Mouse (Mus musculus): ENCODE data around the gene Dtymk. TPM values are rescaled to one million over a fixed set of nuclear protein-coding genes. Genes with fewer than 3 reads are reported as not detected.

The Dtymk gene
- polyA plus RNA-seq, 1 experiment, result 44.0 TPM

GRCm38 (mm10) chr1:93823796-93824495, 22.2 kb upstream of the Dtymk start:
- DNase-seq (ENCODE audit: low read depth in 1 of 2, low spot score in 2 of 2), result no peak
- peaks cover 12% of the 10 kb centered on the region; the same call in 1 of the 2 replicates for H3K4me1 ChIP-seq (ENCODE audit: control insufficient read depth, insufficient read depth, insufficient read length)
- TF ChIP-seq POLR2A (IDR thresholded peaks at IDR 0.05; ENCODE audit: low read depth, low read length) (no peak), CTCF (IDR thresholded peaks at IDR 0.05; ENCODE audit: extremely low read depth, insufficient read depth, insufficient read length, insufficient replicate concordance) (no peak)
- peak overlapping the region; percentile 98; the same call in 1 of the 2 replicates for H3K27ac ChIP-seq (ENCODE audit: insufficient read depth, low read length)
- H3K36me3 ChIP-seq (ENCODE audit: control insufficient read depth, insufficient read depth, low read length), result peaks cover 5% of the 10 kb centered on the region
- H3K4me3 ChIP-seq (ENCODE audit: extremely low read depth, insufficient read depth, insufficient read length), result no peak overlapping the region
- H3K27me3 ChIP-seq (ENCODE audit: control insufficient read depth, insufficient read depth, low read length), result no peaks in the 10 kb centered on the region
- 70% methylated on average over 3 of the region's 3 CpGs for WGBS

DNA sequence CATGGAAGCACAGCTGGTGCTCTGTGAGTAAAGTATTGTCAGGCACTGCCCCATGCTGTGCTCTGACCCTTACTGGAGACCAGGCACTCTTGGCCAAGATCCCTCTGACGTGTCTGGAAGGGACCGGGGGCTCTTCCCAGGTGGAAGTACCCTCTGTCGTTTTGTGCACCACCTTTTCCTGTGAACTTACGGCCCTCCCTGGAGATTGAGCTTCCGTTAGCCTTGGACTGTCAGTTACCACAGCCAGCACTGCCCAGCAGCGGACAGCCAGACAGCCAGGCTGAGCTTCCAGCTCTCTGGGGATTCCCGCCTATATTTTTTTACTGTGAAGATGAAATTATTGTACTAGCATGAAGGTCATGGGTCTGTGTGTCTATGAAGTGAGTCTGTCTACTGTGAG, 17.0 kb upstream of the Dtymk start:
- peaks cover 41% of the 10 kb centered on the region for H3K36me3 ChIP-seq (ENCODE audit: control insufficient read depth, insufficient read depth, low read length)
- no peaks in the 10 kb centered on the region for H3K4me1 ChIP-seq (ENCODE audit: control insufficient read depth, insufficient read depth, insufficient read length)
- no peak for DNase-seq (ENCODE audit: low read depth in 1 of 2, low spot score in 2 of 2)
- no peak overlapping the region for H3K27ac ChIP-seq (ENCODE audit: insufficient read depth, low read length)
- WGBS, result 90% methylated on average over 7 of the region's 7 CpGs
- no peak for TF ChIP-seq CTCF (IDR thresholded peaks at IDR 0.05; ENCODE audit: extremely low read depth, insufficient read depth, insufficient read length, insufficient replicate concordance)
- no peaks in the 10 kb centered on the region for H3K27me3 ChIP-seq (ENCODE audit: control insufficient read depth, insufficient read depth, low read length)
- H3K4me3 ChIP-seq (ENCODE audit: extremely low read depth, insufficient read depth, insufficient read length), result no peak overlapping the region

- no peaks in the 10 kb centered on the region for H3K4me1 ChIP-seq (ENCODE audit: control insufficient read depth, insufficient read depth, insufficient read length)
- 84% methylated on average over 8 of the region's 8 CpGs for WGBS
- no peak for DNase-seq (ENCODE audit: low read depth in 1 of 2, low spot score in 2 of 2)
- no peak overlapping the region for H3K4me3 ChIP-seq (ENCODE audit: extremely low read depth, insufficient read depth, insufficient read length)
- H3K27ac ChIP-seq (ENCODE audit: insufficient read depth, low read length), result no peak overlapping the region
- peaks cover 46% of the 10 kb centered on the region for H3K36me3 ChIP-seq (ENCODE audit: control insufficient read depth, insufficient read depth, low read length)
- no peaks in the 10 kb centered on the region for H3K27me3 ChIP-seq (ENCODE audit: control insufficient read depth, insufficient read depth, low read length)
- TF ChIP-seq POLR2A (IDR thresholded peaks at IDR 0.05; ENCODE audit: low read depth, low read length), result no peak
- no peak for TF ChIP-seq CTCF (IDR thresholded peaks at IDR 0.05; ENCODE audit: extremely low read depth, insufficient read depth, insufficient read length, insufficient replicate concordance)
These were observed 16.2 kb upstream of the Dtymk start for GRCm38 (mm10) chr1:93817823-93818532.

DNA sequence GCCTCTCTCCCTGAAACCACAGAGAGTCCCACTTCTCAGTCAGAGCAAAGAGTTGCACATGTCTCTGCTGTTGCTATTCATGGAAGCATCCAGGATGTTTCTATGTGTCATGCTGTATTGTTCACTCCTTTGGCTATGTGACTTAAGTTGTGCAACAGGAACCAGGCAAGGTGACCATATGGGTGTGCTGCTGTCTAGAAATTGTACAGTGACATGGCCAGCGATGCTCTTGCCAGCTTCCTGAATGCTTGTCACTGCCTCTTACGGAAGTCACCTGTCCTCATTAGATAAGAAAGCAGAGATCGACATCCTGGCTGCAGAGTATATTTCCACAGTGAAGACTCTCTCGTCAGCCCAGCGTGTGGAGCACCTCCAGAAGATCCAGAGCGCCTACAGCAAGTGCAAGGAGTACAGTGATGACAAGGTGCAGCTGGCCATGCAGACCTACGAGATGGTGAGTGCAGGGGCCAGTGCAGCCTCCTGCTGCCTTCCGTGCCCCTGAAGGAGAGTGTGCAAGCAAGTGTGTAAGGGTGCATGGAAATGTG, 9.8 kb upstream of the Dtymk start:
- H3K27me3 ChIP-seq (ENCODE audit: control insufficient read depth, insufficient read depth, low read length), result no peaks in the 10 kb centered on the region
- 94% methylated on average over 8 of the region's 8 CpGs for WGBS
- no peak overlapping the region for H3K27ac ChIP-seq (ENCODE audit: insufficient read depth, low read length)
- DNase-seq (ENCODE audit: low read depth in 1 of 2, low spot score in 2 of 2), result no peak
- no peak overlapping the region for H3K4me3 ChIP-seq (ENCODE audit: extremely low read depth, insufficient read depth, insufficient read length)
- H3K36me3 ChIP-seq (ENCODE audit: control insufficient read depth, insufficient read depth, low read length), result peaks cover 38% of the 10 kb centered on the region
- TF ChIP-seq POLR2A (IDR thresholded peaks at IDR 0.05; ENCODE audit: low read depth, low read length) (no peak), CTCF (IDR thresholded peaks at IDR 0.05; ENCODE audit: extremely low read depth, insufficient read depth, insufficient read length, insufficient replicate concordance) (no peak)
- H3K4me1 ChIP-seq (ENCODE audit: control insufficient read depth, insufficient read depth, insufficient read length), result no peaks in the 10 kb centered on the region

DNA sequence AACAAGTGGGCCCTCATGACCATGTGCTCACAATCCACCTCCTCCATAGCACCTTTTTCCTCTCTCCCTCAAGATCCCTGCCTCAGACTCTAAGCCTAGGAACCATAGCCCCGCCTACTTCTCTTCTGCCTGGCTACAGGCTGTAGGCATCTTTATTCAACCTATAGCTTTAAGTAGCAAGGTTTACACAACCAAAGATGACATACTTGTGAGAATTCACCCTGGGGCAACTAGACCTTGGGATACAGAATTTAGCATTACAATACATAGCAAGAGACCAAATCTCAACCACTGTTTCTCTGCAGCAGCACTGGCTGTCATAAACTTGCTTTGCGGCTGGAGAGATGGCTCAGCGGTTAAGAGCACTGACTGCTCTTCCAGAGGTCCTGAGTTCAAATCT, 8.3 kb upstream of the Dtymk start:
- peaks cover 33% of the 10 kb centered on the region for H3K36me3 ChIP-seq (ENCODE audit: control insufficient read depth, insufficient read depth, low read length)
- no peaks in the 10 kb centered on the region for H3K27me3 ChIP-seq (ENCODE audit: control insufficient read depth, insufficient read depth, low read length)
- H3K4me3 ChIP-seq (ENCODE audit: extremely low read depth, insufficient read depth, insufficient read length), result no peak overlapping the region
- no peak for DNase-seq (ENCODE audit: low read depth in 1 of 2, low spot score in 2 of 2)
- 95% methylated on average over 3 of the region's 3 CpGs for WGBS
- H3K4me1 ChIP-seq (ENCODE audit: control insufficient read depth, insufficient read depth, insufficient read length), result no peaks in the 10 kb centered on the region
- TF ChIP-seq POLR2A (IDR thresholded peaks at IDR 0.05; ENCODE audit: low read depth, low read length), result no peak
- TF ChIP-seq CTCF (IDR thresholded peaks at IDR 0.05; ENCODE audit: extremely low read depth, insufficient read depth, insufficient read length, insufficient replicate concordance), result no peak
- no peak overlapping the region for H3K27ac ChIP-seq (ENCODE audit: insufficient read depth, low read length)

- peaks cover 25% of the 10 kb centered on the region for H3K36me3 ChIP-seq (ENCODE audit: control insufficient read depth, insufficient read depth, low read length)
- H3K4me3 ChIP-seq (ENCODE audit: extremely low read depth, insufficient read depth, insufficient read length), result no peak overlapping the region
- peaks cover 5% of the 10 kb centered on the region; the same call in 1 of the 2 replicates for H3K4me1 ChIP-seq (ENCODE audit: control insufficient read depth, insufficient read depth, insufficient read length)
- H3K27ac ChIP-seq (ENCODE audit: insufficient read depth, low read length), result no peak overlapping the region
- TF ChIP-seq POLR2A (IDR thresholded peaks at IDR 0.05; ENCODE audit: low read depth, low read length) (no peak), CTCF (IDR thresholded peaks at IDR 0.05; ENCODE audit: extremely low read depth, insufficient read depth, insufficient read length, insufficient replicate concordance) (no peak)
- no peaks in the 10 kb centered on the region for H3K27me3 ChIP-seq (ENCODE audit: control insufficient read depth, insufficient read depth, low read length)
- no peak for DNase-seq (ENCODE audit: low read depth in 1 of 2, low spot score in 2 of 2)
- 93% methylated on average over 4 of the region's 4 CpGs for WGBS
These were observed 7.1 kb upstream of the Dtymk start for GRCm38 (mm10) chr1:93808871-93809270.
